10 mouse cellular contexts compared by ENCODE assay signal in the genomic region with DNA sequence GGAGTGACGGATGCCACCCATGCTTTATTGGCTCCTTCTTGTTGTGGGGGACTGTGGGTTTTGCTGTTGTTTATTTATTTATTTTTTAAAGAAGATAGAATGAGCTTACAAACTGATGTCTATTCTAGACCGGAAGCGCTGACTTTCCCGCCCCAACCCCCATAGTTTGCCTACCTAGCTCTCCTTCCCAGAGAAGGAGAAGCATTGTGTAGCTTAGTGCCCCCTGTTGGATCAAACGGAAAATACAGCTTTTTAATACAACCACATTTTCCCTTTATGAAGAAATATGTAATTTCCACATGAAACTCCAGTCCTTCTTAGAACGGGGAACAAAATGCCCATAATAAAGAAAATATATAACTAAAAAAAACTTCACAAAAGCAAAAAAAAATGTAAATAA. TPM values are rescaled to one million over a fixed set of nuclear protein-coding genes. Genes with fewer than 3 reads are reported as not detected.
A peak's percentile ranks its signal among the peaks of the same experiment; 100 is the strongest.
DNase-seq lines count a peak whose midpoint lies in the region; ATAC-seq and TF ChIP-seq lines count a peak whose summit lies in the region.
"Had no signal": no experiment of that assay in that cellular context is flagged by ENCODE, and none has a peak within 500 bp of the region (broad histone marks: within the 10 kb centered on the region; RNA-seq: fewer than 3 reads in every experiment).

No protein-coding gene starts in this region.

- H3K4me1 ChIP-seq in embryonic facial prominence, embryonic 11.5 days (ENCODE audit: control insufficient read depth, insufficient read depth, low read length) = no peaks in the 10 kb centered on the region
- no peaks in the 10 kb centered on the region for H3K4me1 ChIP-seq in embryonic facial prominence, embryonic 10.5 days
- no peaks in the 10 kb centered on the region for H3K4me1 ChIP-seq in lung, adult 2 months (ENCODE audit: control insufficient read depth, insufficient read depth, low read length)
- no peaks in the 10 kb centered on the region for H3K4me1 ChIP-seq in stomach, postnatal 0 days (replicated peaks; ENCODE audit: control insufficient read depth, insufficient read depth)
- H3K4me1 ChIP-seq: embryonic facial prominence, embryonic 13.5 days; heart, embryonic 15.5 days had no signal

- ATAC-seq in embryonic facial prominence, embryonic 11.5 days (replicated peaks; ENCODE audit: insufficient number of reproducible peaks, low FRiP score, low TSS enrichment, low read depth) = no peak
- ATAC-seq in common myeloid progenitor, adult 5-6 weeks (replicated peaks; ENCODE audit: low read depth, poor library complexity, severe bottlenecking) = 0 out of 2 replicates have a peak, but pooled peaks have one; percentile 8
- ATAC-seq in stomach, postnatal 0 days (ENCODE audit: low FRiP score, low TSS enrichment) = no peak

- H3K9ac ChIP-seq in embryonic facial prominence, embryonic 11.5 days (replicated peaks; ENCODE audit: low read length) = no peak overlapping the region
- no peak overlapping the region for H3K9ac ChIP-seq in stomach, postnatal 0 days (ENCODE audit: low read length)
- H3K9ac ChIP-seq: embryonic facial prominence, embryonic 13.5 days; heart, embryonic 15.5 days had no signal

- no peak for TF ChIP-seq EP300 in stomach, postnatal 0 days (optimal IDR thresholded peaks at IDR 0.05)

- 64% methylated on average over 6 of the region's 6 CpGs for whole genome bisulfite sequencing in embryonic facial prominence, embryonic 11.5 days
- 59% methylated on average over 6 of the region's 6 CpGs for WGBS in embryonic facial prominence, embryonic 10.5 days
- 40% methylated on average over 6 of the region's 6 CpGs for WGBS in lung, adult 2 months
- 55% methylated on average over 6 of the region's 6 CpGs for WGBS in stomach, postnatal 0 days

- H3K36me3 ChIP-seq in embryonic facial prominence, embryonic 11.5 days (replicated peaks; ENCODE audit: control insufficient read depth, insufficient read depth, low read depth, low read length) = no peaks in the 10 kb centered on the region
- no peaks in the 10 kb centered on the region for H3K36me3 ChIP-seq in embryonic facial prominence, embryonic 10.5 days (replicated peaks)
- no peaks in the 10 kb centered on the region for H3K36me3 ChIP-seq in stomach, postnatal 0 days (ENCODE audit: control insufficient read depth, insufficient read depth, low read length)
- H3K36me3 ChIP-seq: embryonic facial prominence, embryonic 13.5 days; heart, embryonic 15.5 days had no signal

- TF ChIP-seq CTCF in lung, adult 2 months (IDR thresholded peaks at IDR 0.05; ENCODE audit: insufficient read depth, low read length) = 0 out of 2 replicates have a peak, but pooled peaks have one; percentile 17
- peak; percentile 70 for TF ChIP-seq CTCF in stomach, postnatal 0 days (IDR thresholded peaks at IDR 0.05; ENCODE audit: low read depth)

- no peak for TF ChIP-seq POLR2A in lung, adult 2 months (IDR thresholded peaks at IDR 0.05; ENCODE audit: borderline replicate concordance, extremely low read depth, low read depth, low read length)

- no peaks in the 10 kb centered on the region for H3K27me3 ChIP-seq in embryonic facial prominence, embryonic 11.5 days (ENCODE audit: control insufficient read depth, insufficient read depth, low read length)
- no peaks in the 10 kb centered on the region; the same call in 1 of the 2 replicates for H3K27me3 ChIP-seq in embryonic facial prominence, embryonic 10.5 days (replicated peaks; ENCODE audit: low read depth, poor library complexity, severe bottlenecking)
- H3K27me3 ChIP-seq in stomach, postnatal 0 days (ENCODE audit: control insufficient read depth, insufficient read depth, low read length) = no peaks in the 10 kb centered on the region
- H3K27me3 ChIP-seq: embryonic facial prominence, embryonic 13.5 days; heart, embryonic 15.5 days had no signal

- H3K4me3 ChIP-seq in embryonic facial prominence, embryonic 11.5 days (ENCODE audit: low read depth, low read length) = no peak overlapping the region
- no peak overlapping the region for H3K4me3 ChIP-seq in embryonic facial prominence, embryonic 10.5 days
- H3K4me3 ChIP-seq in lung, adult 2 months (replicated peaks; ENCODE audit: extremely low read depth, low read depth, low read length) = no peak overlapping the region
- no peak overlapping the region for H3K4me3 ChIP-seq in stomach, postnatal 0 days (ENCODE audit: low read depth, low read length)
- H3K4me3 ChIP-seq: embryonic facial prominence, embryonic 13.5 days; heart, embryonic 15.5 days had no signal

- H3K4me2 ChIP-seq in embryonic facial prominence, embryonic 11.5 days (ENCODE audit: low read depth, low read length) = no peak overlapping the region
- no peak overlapping the region for H3K4me2 ChIP-seq in stomach, postnatal 0 days (replicated peaks; ENCODE audit: low read depth)
- H3K4me2 ChIP-seq: embryonic facial prominence, embryonic 13.5 days; heart, embryonic 15.5 days had no signal

- DNase-seq in embryonic facial prominence, embryonic 11.5 days (ENCODE audit: low spot score) = peak; percentile 59
- no peak for DNase-seq in embryonic facial prominence, embryonic 10.5 days (ENCODE audit: low spot score)
- DNase-seq in lung, adult 2 months = no peak
- no peak for DNase-seq in lung, postnatal 4 days
- DNase-seq in stomach, postnatal 0 days (ENCODE audit: low spot score) = no peak
- DNase-seq in urinary bladder, adult 18-20 months (ENCODE audit: low spot score in 2 of 2) = no peak
- DNase-seq in left cerebral cortex, adult 11 months (ENCODE audit: low spot score) = no peak

- H3K27ac ChIP-seq in embryonic facial prominence, embryonic 11.5 days (replicated peaks; ENCODE audit: low read depth, low read length) = no peak overlapping the region
- no peak overlapping the region for H3K27ac ChIP-seq in embryonic facial prominence, embryonic 10.5 days (replicated peaks)
- no peak overlapping the region for H3K27ac ChIP-seq in stomach, postnatal 0 days (replicated peaks)
- H3K27ac ChIP-seq: embryonic facial prominence, embryonic 13.5 days; heart, embryonic 15.5 days had no signal

- no peaks in the 10 kb centered on the region for H3K9me3 ChIP-seq in embryonic facial prominence, embryonic 11.5 days (replicated peaks; ENCODE audit: control insufficient read depth, low read length)
- no peaks in the 10 kb centered on the region for H3K9me3 ChIP-seq in embryonic facial prominence, embryonic 10.5 days
- no peaks in the 10 kb centered on the region for H3K9me3 ChIP-seq in stomach, postnatal 0 days (ENCODE audit: control insufficient read depth, low read length)
- H3K9me3 ChIP-seq: embryonic facial prominence, embryonic 13.5 days; heart, embryonic 15.5 days had no signal

RNA-seq across cellular contexts. Expression of a gene that starts 21.3 kb away (rescaled TPM):
- polyA plus RNA-seq in embryonic facial prominence, embryonic 11.5 days (2014; fragmentation: Nextera tagmentation; extraction: Ambion mirVana) = 17.2 and 18.3 TPM in 2 replicates
- 15.3 and 15.8 TPM in 2 replicates for polyA plus RNA-seq in embryonic facial prominence, embryonic 10.5 days (2016; fragmentation: Nextera tagmentation; extraction: Ambion mirVana)
- polyA plus RNA-seq in lung, adult 2 months (2012; rRNA removed) = 1.4 and 2.3 TPM in 2 replicates
- total RNA-seq in common myeloid progenitor, adult 5-6 weeks (2017) = 5.5 and 11.3 TPM in 2 replicates
- polyA plus RNA-seq in stomach, postnatal 0 days (2015; fragmentation: Nextera tagmentation; extraction: Ambion mirVana) = 12.2 and 12.5 TPM in 2 replicates
